In the genomic region with DNA sequence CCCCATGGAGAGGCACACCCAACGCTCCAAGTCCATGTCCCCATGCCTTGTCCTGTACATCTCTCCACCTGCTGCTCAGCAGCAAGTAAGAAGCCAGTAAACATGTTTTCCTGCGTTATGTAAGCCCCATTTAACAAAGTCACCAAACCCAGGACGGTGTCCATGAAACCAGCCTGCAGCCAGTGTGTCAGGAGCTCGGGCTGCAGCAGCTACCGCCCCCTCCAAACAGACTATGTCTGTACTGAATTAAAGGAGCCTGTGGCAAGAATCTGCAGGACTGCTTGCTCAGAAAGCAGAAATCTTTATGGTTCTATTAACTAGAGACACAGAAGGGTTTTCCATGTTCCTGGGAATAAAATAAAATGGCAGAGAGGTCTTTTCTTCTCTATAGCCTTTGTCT, we compare ENCODE assay signal across 22 mouse cellular contexts. TPM values are rescaled to one million over a fixed set of nuclear protein-coding genes. Genes with fewer than 3 reads are reported as not detected.
"Had no signal": no experiment of that assay in that cellular context is flagged by ENCODE, and none has a peak within 500 bp of the region (broad histone marks: within the 10 kb centered on the region; RNA-seq: fewer than 3 reads in every experiment).

No protein-coding gene starts in this region.

- H3K27ac ChIP-seq: heart, adult 2 months; heart, embryonic 13.5 days; heart, embryonic 15.5 days; hindbrain, embryonic 13.5 days; hindbrain, embryonic 15.5 days; hindbrain, postnatal 0 days; limb, embryonic 13.5 days; limb, embryonic 15.5 days; liver, embryonic 12.5 days; liver, embryonic 14.5 days had no signal

- H3K4me3 ChIP-seq: heart, adult 2 months; heart, embryonic 13.5 days; heart, embryonic 15.5 days; hindbrain, embryonic 13.5 days; hindbrain, embryonic 15.5 days; limb, embryonic 13.5 days; limb, embryonic 15.5 days; liver, embryonic 12.5 days had no signal

- DNase-seq: forebrain, postnatal 0 days; gastrocnemius, postnatal 14 days; gastrocnemius, postnatal 36 days; heart, adult 11 months; heart, adult 2 months; heart, postnatal 14 days; heart, postnatal 36 days; kidney, adult 11 months; kidney, adult 2 months; kidney, postnatal 14 days; kidney, postnatal 36 days; layer of hippocampus, postnatal 36 days; left cerebral cortex, postnatal 4 days had no signal

RNA-seq across cellular contexts. Expression of a gene that starts 53.3 kb away (rescaled TPM):
- total RNA-seq: gastrocnemius, postnatal 14 days had no signal
